Mouse (Mus musculus): Measurements from ENCODE around the gene Got1. TPM values are rescaled to one million over a fixed set of nuclear protein-coding genes. Genes with fewer than 3 reads are reported as not detected.
A peak's percentile ranks its signal among the peaks of the same experiment; 100 is the strongest.

Gene Got1
- polyA plus RNA-seq, 1 experiment, result 148 TPM

DNA sequence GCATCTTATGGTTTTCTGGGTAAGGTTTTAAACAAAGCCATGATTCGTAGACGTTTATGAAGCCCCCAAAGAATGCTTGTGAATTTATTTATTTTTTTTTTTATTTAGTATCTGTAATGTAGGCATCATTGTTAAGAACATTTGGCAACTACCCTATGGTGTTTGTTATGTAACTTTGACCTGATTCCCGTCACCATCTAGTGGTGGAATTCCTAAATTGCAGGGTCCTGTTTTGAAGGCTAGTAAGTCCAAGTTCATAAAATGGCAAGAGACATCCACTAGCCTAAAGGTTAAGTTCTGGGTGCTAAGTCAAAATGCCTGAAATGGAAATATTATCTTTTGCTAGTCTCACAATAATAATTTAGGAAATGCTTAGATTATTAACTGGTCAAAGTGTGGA lies 37.0 kb downstream of the Got1 start:
- Histone ChIP-seq H3K9ac (ENCODE audit: low read depth, poor library complexity, severe bottlenecking) (no peak overlapping the region), H3K27me3 (ENCODE audit: control insufficient read depth, insufficient read depth, low read length, poor library complexity, severe bottlenecking) (no peaks in the 10 kb centered on the region), H3K9me3 (replicated peaks; ENCODE audit: control insufficient read depth, insufficient read depth, low read length, poor library complexity, severe bottlenecking) (no peaks in the 10 kb centered on the region), H3K36me3 (ENCODE audit: control insufficient read depth, insufficient read depth, low read length, poor library complexity, severe bottlenecking) (no peaks in the 10 kb centered on the region), H3K4me3 (ENCODE audit: low read depth, low read length) (no peak overlapping the region), H3K27ac (ENCODE audit: insufficient read depth, low read length) (no peak overlapping the region), H3K4me1 (ENCODE audit: control insufficient read depth, insufficient read depth, low read length) (no peaks in the 10 kb centered on the region)
- TF ChIP-seq POLR2A (IDR thresholded peaks at IDR 0.05; ENCODE audit: insufficient read depth, low read length) (no peak), CTCF (IDR thresholded peaks at IDR 0.05; ENCODE audit: low read depth, low read length) (peak; percentile 7)

DNA sequence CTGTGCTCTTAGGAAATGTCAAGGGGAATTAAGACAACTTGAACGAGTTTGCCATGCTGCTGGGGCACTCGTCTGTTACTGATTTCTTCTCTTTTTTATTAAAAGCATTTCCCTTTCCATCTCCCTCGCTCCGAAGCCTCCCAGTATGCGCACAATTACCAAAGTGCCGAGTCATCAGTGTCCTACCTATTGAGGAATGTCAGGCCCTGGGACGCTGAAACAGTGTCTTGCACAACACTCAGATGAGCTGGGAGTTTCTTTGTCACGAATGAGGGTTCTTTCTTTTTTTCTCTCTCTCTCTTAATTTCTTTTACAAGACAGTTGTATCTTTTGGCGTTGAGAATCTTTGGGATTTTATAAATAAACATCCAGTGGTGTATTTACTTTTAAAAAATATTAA lies 43.9 kb downstream of the Got1 start:
- H3K4me1 ChIP-seq (ENCODE audit: control insufficient read depth, insufficient read depth, low read length), result no peaks in the 10 kb centered on the region
- H3K9me3 ChIP-seq (replicated peaks; ENCODE audit: control insufficient read depth, insufficient read depth, low read length, poor library complexity, severe bottlenecking), result no peaks in the 10 kb centered on the region
- no peak overlapping the region for H3K9ac ChIP-seq (ENCODE audit: low read depth, poor library complexity, severe bottlenecking)
- H3K27ac ChIP-seq (ENCODE audit: insufficient read depth, low read length), result no peak overlapping the region
- no peak for TF ChIP-seq POLR2A (IDR thresholded peaks at IDR 0.05; ENCODE audit: insufficient read depth, low read length)
- TF ChIP-seq EP300 (IDR thresholded peaks at IDR 0.05; ENCODE audit: insufficient read depth, low read depth, low read length), result no peak
- no peak for TF ChIP-seq CTCF (IDR thresholded peaks at IDR 0.05; ENCODE audit: low read depth, low read length)
- no peaks in the 10 kb centered on the region for H3K36me3 ChIP-seq (ENCODE audit: control insufficient read depth, insufficient read depth, low read length, poor library complexity, severe bottlenecking)
- H3K27me3 ChIP-seq (ENCODE audit: control insufficient read depth, insufficient read depth, low read length, poor library complexity, severe bottlenecking), result no peaks in the 10 kb centered on the region
- no peak overlapping the region for H3K4me3 ChIP-seq (ENCODE audit: low read depth, low read length)

DNA sequence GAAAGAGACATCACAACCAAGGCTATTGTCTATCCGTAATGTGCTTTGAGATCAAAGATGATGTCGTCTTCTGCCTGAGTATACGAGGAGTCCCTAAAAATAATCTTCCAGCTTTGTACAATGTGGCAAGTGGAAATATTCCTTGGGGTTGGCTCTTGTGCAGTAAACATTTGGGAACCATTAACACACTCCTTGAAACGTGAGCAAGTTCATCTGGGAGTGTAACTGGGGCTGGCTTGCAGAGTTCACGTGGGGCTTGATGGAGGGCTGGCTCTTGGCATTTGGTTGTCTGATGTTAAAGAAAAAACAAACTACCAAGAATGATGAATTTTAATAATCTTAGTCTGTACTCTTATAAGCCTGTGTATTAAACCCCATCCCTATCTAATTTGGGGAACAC lies 45.0 kb downstream of the Got1 start:
- Histone ChIP-seq H3K9ac (ENCODE audit: low read depth, poor library complexity, severe bottlenecking) (no peak overlapping the region), H3K36me3 (ENCODE audit: control insufficient read depth, insufficient read depth, low read length, poor library complexity, severe bottlenecking) (no peaks in the 10 kb centered on the region), H3K4me3 (ENCODE audit: low read depth, low read length) (no peak overlapping the region), H3K4me1 (ENCODE audit: control insufficient read depth, insufficient read depth, low read length) (no peaks in the 10 kb centered on the region), H3K27ac (ENCODE audit: insufficient read depth, low read length) (no peak overlapping the region), H3K27me3 (ENCODE audit: control insufficient read depth, insufficient read depth, low read length, poor library complexity, severe bottlenecking) (no peaks in the 10 kb centered on the region), H3K9me3 (replicated peaks; ENCODE audit: control insufficient read depth, insufficient read depth, low read length, poor library complexity, severe bottlenecking) (no peaks in the 10 kb centered on the region)
- no peak for TF ChIP-seq EP300 (IDR thresholded peaks at IDR 0.05; ENCODE audit: insufficient read depth, low read depth, low read length)
- TF ChIP-seq CTCF (IDR thresholded peaks at IDR 0.05; ENCODE audit: low read depth, low read length), result no peak
- no peak for TF ChIP-seq POLR2A (IDR thresholded peaks at IDR 0.05; ENCODE audit: insufficient read depth, low read length)

DNA sequence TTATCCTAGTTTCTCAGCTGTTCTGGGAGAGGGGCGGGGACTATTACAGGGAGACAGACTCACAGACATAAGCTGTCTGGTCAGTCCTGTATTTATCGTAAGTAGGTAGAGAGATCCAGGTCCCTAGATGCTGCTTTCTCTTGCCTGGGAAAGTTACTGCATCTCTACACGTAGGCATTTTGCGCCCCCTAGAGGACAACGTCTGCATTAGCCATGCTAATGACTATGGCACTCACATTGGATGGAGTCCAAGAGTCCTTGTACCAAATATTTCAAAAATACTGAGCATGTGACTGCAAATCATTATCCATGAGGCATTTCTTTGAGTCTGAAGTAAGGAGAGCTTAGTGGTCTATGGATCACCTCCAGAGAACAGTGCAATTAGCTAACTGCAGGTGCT lies 45.5 kb downstream of the Got1 start:
- H3K9me3 ChIP-seq (replicated peaks; ENCODE audit: control insufficient read depth, insufficient read depth, low read length, poor library complexity, severe bottlenecking), result no peaks in the 10 kb centered on the region
- no peak overlapping the region for H3K4me3 ChIP-seq (ENCODE audit: low read depth, low read length)
- no peak overlapping the region for H3K27ac ChIP-seq (ENCODE audit: insufficient read depth, low read length)
- no peaks in the 10 kb centered on the region for H3K36me3 ChIP-seq (ENCODE audit: control insufficient read depth, insufficient read depth, low read length, poor library complexity, severe bottlenecking)
- no peaks in the 10 kb centered on the region for H3K27me3 ChIP-seq (ENCODE audit: control insufficient read depth, insufficient read depth, low read length, poor library complexity, severe bottlenecking)
- no peak overlapping the region for H3K9ac ChIP-seq (ENCODE audit: low read depth, poor library complexity, severe bottlenecking)
- TF ChIP-seq EP300 (IDR thresholded peaks at IDR 0.05; ENCODE audit: insufficient read depth, low read depth, low read length), result no peak
- TF ChIP-seq POLR2A (IDR thresholded peaks at IDR 0.05; ENCODE audit: insufficient read depth, low read length), result no peak
- peak; percentile 40 for TF ChIP-seq CTCF (IDR thresholded peaks at IDR 0.05; ENCODE audit: low read depth, low read length)
- H3K4me1 ChIP-seq (ENCODE audit: control insufficient read depth, insufficient read depth, low read length), result no peaks in the 10 kb centered on the region

DNA sequence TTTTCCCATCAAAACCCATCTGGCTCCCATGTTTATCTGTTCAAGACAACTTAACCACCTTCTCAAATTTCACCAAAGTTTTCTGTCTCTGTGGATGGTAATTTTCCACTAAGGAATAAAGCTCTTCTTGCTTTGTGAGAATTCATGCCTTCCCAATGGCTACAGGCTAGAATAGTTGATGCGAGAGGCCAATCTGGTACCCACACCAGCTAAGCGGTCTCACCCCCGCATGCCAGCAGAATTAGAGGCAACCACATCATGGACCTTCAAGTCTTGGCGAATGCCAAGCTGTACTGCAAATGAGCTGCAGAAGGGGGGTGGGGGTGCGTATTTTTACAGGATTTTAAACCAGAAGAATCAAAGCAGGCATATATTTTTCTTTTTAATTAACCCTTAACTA lies 47.0 kb downstream of the Got1 start:
- no peaks in the 10 kb centered on the region for H3K27me3 ChIP-seq (ENCODE audit: control insufficient read depth, insufficient read depth, low read length, poor library complexity, severe bottlenecking)
- no peaks in the 10 kb centered on the region for H3K36me3 ChIP-seq (ENCODE audit: control insufficient read depth, insufficient read depth, low read length, poor library complexity, severe bottlenecking)
- no peaks in the 10 kb centered on the region for H3K9me3 ChIP-seq (replicated peaks; ENCODE audit: control insufficient read depth, insufficient read depth, low read length, poor library complexity, severe bottlenecking)
- no peak overlapping the region for H3K9ac ChIP-seq (ENCODE audit: low read depth, poor library complexity, severe bottlenecking)
- TF ChIP-seq CTCF (IDR thresholded peaks at IDR 0.05; ENCODE audit: low read depth, low read length) (no peak), POLR2A (IDR thresholded peaks at IDR 0.05; ENCODE audit: insufficient read depth, low read length) (no peak), EP300 (IDR thresholded peaks at IDR 0.05; ENCODE audit: insufficient read depth, low read depth, low read length) (no peak)
- H3K4me1 ChIP-seq (ENCODE audit: control insufficient read depth, insufficient read depth, low read length), result no peaks in the 10 kb centered on the region
- H3K4me3 ChIP-seq (ENCODE audit: low read depth, low read length), result no peak overlapping the region
- H3K27ac ChIP-seq (ENCODE audit: insufficient read depth, low read length), result no peak overlapping the region

DNA sequence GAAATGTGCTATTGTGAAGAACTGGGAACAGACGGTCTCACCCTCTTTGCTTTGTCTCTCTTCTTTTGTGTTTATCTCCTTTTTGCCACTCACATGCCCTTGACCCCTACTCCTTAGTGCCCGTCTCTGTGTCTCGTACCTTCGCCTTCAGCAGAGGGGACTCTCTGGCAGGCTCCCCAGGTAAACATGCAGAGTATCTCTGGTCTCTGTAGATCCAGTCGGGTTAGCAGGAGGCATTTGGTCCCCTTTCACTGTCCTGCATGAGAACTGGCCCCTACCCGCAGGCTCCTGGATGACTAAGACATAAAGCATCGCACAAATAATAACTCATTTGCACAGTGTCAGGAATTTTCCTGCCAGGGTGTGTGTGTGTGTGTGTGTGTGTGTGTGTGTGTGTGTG lies 48.3 kb downstream of the Got1 start:
- Histone ChIP-seq H3K9ac (ENCODE audit: low read depth, poor library complexity, severe bottlenecking) (no peak overlapping the region), H3K4me3 (ENCODE audit: low read depth, low read length) (no peak overlapping the region), H3K36me3 (ENCODE audit: control insufficient read depth, insufficient read depth, low read length, poor library complexity, severe bottlenecking) (no peaks in the 10 kb centered on the region), H3K27me3 (ENCODE audit: control insufficient read depth, insufficient read depth, low read length, poor library complexity, severe bottlenecking) (no peaks in the 10 kb centered on the region), H3K4me1 (ENCODE audit: control insufficient read depth, insufficient read depth, low read length) (no peaks in the 10 kb centered on the region), H3K27ac (ENCODE audit: insufficient read depth, low read length) (no peak overlapping the region), H3K9me3 (replicated peaks; ENCODE audit: control insufficient read depth, insufficient read depth, low read length, poor library complexity, severe bottlenecking) (no peaks in the 10 kb centered on the region)
- TF ChIP-seq EP300 (IDR thresholded peaks at IDR 0.05; ENCODE audit: insufficient read depth, low read depth, low read length) (no peak), CTCF (IDR thresholded peaks at IDR 0.05; ENCODE audit: low read depth, low read length) (no peak), POLR2A (IDR thresholded peaks at IDR 0.05; ENCODE audit: insufficient read depth, low read length) (no peak)
